Mouse (Mus musculus): Measurements from ENCODE around the gene Tnxb. TPM values are rescaled to one million over a fixed set of nuclear protein-coding genes. Genes with fewer than 3 reads are reported as not detected.
"Not testable (repeated sequence)": the region's sequence is repeated elsewhere in the genome, so short reads cannot be mapped to it uniquely, and the experiment has no call there.

Gene Tnxb
- polyA plus RNA-seq, 1 experiment from 2014 or later, result 0.14 TPM

- Histone ChIP-seq H3K4me1 (ENCODE audit: control insufficient read depth, insufficient read depth, low read length) (peaks cover 4% of the 10 kb centered on the region; the same call in 1 of the 2 replicates), H3K36me3 (ENCODE audit: control insufficient read depth, insufficient read depth, low read length) (no peaks in the 10 kb centered on the region), H3K9ac (ENCODE audit: low read depth, low read length) (no peak overlapping the region), H3K27me3 (ENCODE audit: control insufficient read depth, insufficient read depth, low read depth, low read length) (no peaks in the 10 kb centered on the region), H3K27ac (ENCODE audit: low read length) (0 out of 2 replicates have a peak overlapping the region, but pooled peaks have one; percentile 15), H3K9me3 (replicated peaks; ENCODE audit: control insufficient read depth, low read length, poor library complexity, severe bottlenecking) (no peaks in the 10 kb centered on the region), H3K4me2 (ENCODE audit: low read length) (no peak overlapping the region), H3K4me3 (ENCODE audit: low read depth, low read length) (no peak overlapping the region)
- no peak for ATAC-seq
- WGBS, result 64% methylated on average over 2 of the region's 2 CpGs
Measured at GRCm38 (mm10) chr17:34700671-34701071, 30.3 kb downstream of the Tnxb start.

- H3K36me3 ChIP-seq (ENCODE audit: control insufficient read depth, insufficient read depth, low read length); ATAC-seq; H3K9me3 ChIP-seq (replicated peaks; ENCODE audit: control insufficient read depth, low read length, poor library complexity, severe bottlenecking); H3K4me1 ChIP-seq (ENCODE audit: control insufficient read depth, insufficient read depth, low read length); H3K4me2 ChIP-seq (ENCODE audit: low read length); H3K4me3 ChIP-seq (ENCODE audit: low read depth, low read length); H3K27ac ChIP-seq (ENCODE audit: low read length); H3K9ac ChIP-seq (ENCODE audit: low read depth, low read length); H3K27me3 ChIP-seq (ENCODE audit: control insufficient read depth, insufficient read depth, low read depth, low read length): not testable (repeated sequence)
- 84% methylated on average over 2 of the region's 2 CpGs for WGBS
Measured at GRCm38 (mm10) chr17:34706476-34706875, 36.1 kb downstream of the Tnxb start.

- Histone ChIP-seq H3K9ac (ENCODE audit: low read depth, low read length) (no peak overlapping the region), H3K4me2 (ENCODE audit: low read length) (no peak overlapping the region), H3K36me3 (ENCODE audit: control insufficient read depth, insufficient read depth, low read length) (no peaks in the 10 kb centered on the region), H3K27me3 (ENCODE audit: control insufficient read depth, insufficient read depth, low read depth, low read length) (no peaks in the 10 kb centered on the region), H3K27ac (ENCODE audit: low read length) (no peak overlapping the region), H3K4me3 (ENCODE audit: low read depth, low read length) (no peak overlapping the region), H3K9me3 (replicated peaks; ENCODE audit: control insufficient read depth, low read length, poor library complexity, severe bottlenecking) (no peaks in the 10 kb centered on the region), H3K4me1 (ENCODE audit: control insufficient read depth, insufficient read depth, low read length) (no peaks in the 10 kb centered on the region)
- WGBS, result 45% methylated on average over 6 of the region's 6 CpGs
- ATAC-seq, result no peak
Measured at GRCm38 (mm10) chr17:34712951-34713350, 42.6 kb downstream of the Tnxb start.

- H3K9ac ChIP-seq (ENCODE audit: low read depth, low read length); H3K36me3 ChIP-seq (ENCODE audit: control insufficient read depth, insufficient read depth, low read length); H3K4me1 ChIP-seq (ENCODE audit: control insufficient read depth, insufficient read depth, low read length); H3K27ac ChIP-seq (ENCODE audit: low read length); H3K4me2 ChIP-seq (ENCODE audit: low read length); ATAC-seq; H3K27me3 ChIP-seq (ENCODE audit: control insufficient read depth, insufficient read depth, low read depth, low read length); H3K4me3 ChIP-seq (ENCODE audit: low read depth, low read length); H3K9me3 ChIP-seq (replicated peaks; ENCODE audit: control insufficient read depth, low read length, poor library complexity, severe bottlenecking): not testable (repeated sequence)
- whole genome bisulfite sequencing, result 86% methylated on average over 9 of the region's 9 CpGs
Measured at GRCm38 (mm10) chr17:34714181-34714907, 44.0 kb downstream of the Tnxb start.

- H3K4me1 ChIP-seq (ENCODE audit: control insufficient read depth, insufficient read depth, low read length); H3K9me3 ChIP-seq (replicated peaks; ENCODE audit: control insufficient read depth, low read length, poor library complexity, severe bottlenecking); ATAC-seq; H3K36me3 ChIP-seq (ENCODE audit: control insufficient read depth, insufficient read depth, low read length); H3K9ac ChIP-seq (ENCODE audit: low read depth, low read length); H3K4me2 ChIP-seq (ENCODE audit: low read length); H3K4me3 ChIP-seq (ENCODE audit: low read depth, low read length); H3K27me3 ChIP-seq (ENCODE audit: control insufficient read depth, insufficient read depth, low read depth, low read length); H3K27ac ChIP-seq (ENCODE audit: low read length): not testable (repeated sequence)
- WGBS, result 87% methylated on average over 5 of the region's 5 CpGs
Measured at GRCm38 (mm10) chr17:34714908-34715445, 44.6 kb downstream of the Tnxb start.

- not testable (repeated sequence) for H3K9me3 ChIP-seq (replicated peaks; ENCODE audit: control insufficient read depth, low read length, poor library complexity, severe bottlenecking); H3K36me3 ChIP-seq (ENCODE audit: control insufficient read depth, insufficient read depth, low read length); H3K27ac ChIP-seq (ENCODE audit: low read length); H3K4me2 ChIP-seq (ENCODE audit: low read length); H3K4me3 ChIP-seq (ENCODE audit: low read depth, low read length); H3K27me3 ChIP-seq (ENCODE audit: control insufficient read depth, insufficient read depth, low read depth, low read length); H3K4me1 ChIP-seq (ENCODE audit: control insufficient read depth, insufficient read depth, low read length); ATAC-seq; H3K9ac ChIP-seq (ENCODE audit: low read depth, low read length)
- WGBS, result 84% methylated on average over 6 of the region's 7 CpGs
Measured at GRCm38 (mm10) chr17:34715451-34715850, 45.1 kb downstream of the Tnxb start.

GRCm38 (mm10) chr17:34716247-34716646 lies 45.9 kb downstream of the Tnxb start:
- no peaks in the 10 kb centered on the region for H3K27me3 ChIP-seq (ENCODE audit: control insufficient read depth, insufficient read depth, low read depth, low read length)
- WGBS, result 88% methylated on average over 15 of the region's 15 CpGs
- no peaks in the 10 kb centered on the region for H3K9me3 ChIP-seq (replicated peaks; ENCODE audit: control insufficient read depth, low read length, poor library complexity, severe bottlenecking)
- H3K4me1 ChIP-seq (ENCODE audit: control insufficient read depth, insufficient read depth, low read length), result no peaks in the 10 kb centered on the region
- no peak for ATAC-seq
- no peaks in the 10 kb centered on the region for H3K36me3 ChIP-seq (ENCODE audit: control insufficient read depth, insufficient read depth, low read length)
- H3K4me3 ChIP-seq (ENCODE audit: low read depth, low read length), result no peak overlapping the region
- H3K27ac ChIP-seq (ENCODE audit: low read length), result no peak overlapping the region
- H3K4me2 ChIP-seq (ENCODE audit: low read length), result no peak overlapping the region
- no peak overlapping the region for H3K9ac ChIP-seq (ENCODE audit: low read depth, low read length)

GRCm38 (mm10) chr17:34717401-34717800 lies 47.1 kb downstream of the Tnxb start:
- Histone ChIP-seq H3K4me1 (ENCODE audit: control insufficient read depth, insufficient read depth, low read length) (no peaks in the 10 kb centered on the region), H3K27me3 (ENCODE audit: control insufficient read depth, insufficient read depth, low read depth, low read length) (no peaks in the 10 kb centered on the region), H3K36me3 (ENCODE audit: control insufficient read depth, insufficient read depth, low read length) (no peaks in the 10 kb centered on the region), H3K4me2 (ENCODE audit: low read length) (no peak overlapping the region), H3K27ac (ENCODE audit: low read length) (no peak overlapping the region), H3K4me3 (ENCODE audit: low read depth, low read length) (no peak overlapping the region), H3K9ac (ENCODE audit: low read depth, low read length) (no peak overlapping the region), H3K9me3 (replicated peaks; ENCODE audit: control insufficient read depth, low read length, poor library complexity, severe bottlenecking) (no peaks in the 10 kb centered on the region)
- 82% methylated on average over 11 of the region's 11 CpGs for WGBS
- no peak for ATAC-seq

GRCm38 (mm10) chr17:34719886-34720285 lies 49.6 kb downstream of the Tnxb start:
- H3K9me3 ChIP-seq (replicated peaks; ENCODE audit: control insufficient read depth, low read length, poor library complexity, severe bottlenecking); H3K36me3 ChIP-seq (ENCODE audit: control insufficient read depth, insufficient read depth, low read length); H3K27ac ChIP-seq (ENCODE audit: low read length); H3K4me2 ChIP-seq (ENCODE audit: low read length); H3K4me1 ChIP-seq (ENCODE audit: control insufficient read depth, insufficient read depth, low read length); H3K9ac ChIP-seq (ENCODE audit: low read depth, low read length); H3K4me3 ChIP-seq (ENCODE audit: low read depth, low read length); H3K27me3 ChIP-seq (ENCODE audit: control insufficient read depth, insufficient read depth, low read depth, low read length); ATAC-seq: not testable (repeated sequence)
- 82% methylated on average over 7 of the region's 8 CpGs for WGBS

Measured in midbrain, embryonic 16.5 days (tissue).